Mouse (Mus musculus) lung, postnatal 0 days (tissue): Measurements from ENCODE around the gene Khk.
A peak's percentile ranks its signal among the peaks of the same experiment; 100 is the strongest.

Source experiments
- CTCF ChIP-seq: IDR thresholded peaks from 2 replicates; pipeline ENCODE4 v1.5.1; 2016; ENCODE audit warnings: antibody characterized with exemption, mild to moderate bottlenecking
- EP300 ChIP-seq: IDR thresholded peaks from 2 replicates; pipeline ENCODE4 v1.6.1; 2016; ENCODE audit warnings: antibody characterized with exemption, mild to moderate bottlenecking, control low read depth

DNA sequence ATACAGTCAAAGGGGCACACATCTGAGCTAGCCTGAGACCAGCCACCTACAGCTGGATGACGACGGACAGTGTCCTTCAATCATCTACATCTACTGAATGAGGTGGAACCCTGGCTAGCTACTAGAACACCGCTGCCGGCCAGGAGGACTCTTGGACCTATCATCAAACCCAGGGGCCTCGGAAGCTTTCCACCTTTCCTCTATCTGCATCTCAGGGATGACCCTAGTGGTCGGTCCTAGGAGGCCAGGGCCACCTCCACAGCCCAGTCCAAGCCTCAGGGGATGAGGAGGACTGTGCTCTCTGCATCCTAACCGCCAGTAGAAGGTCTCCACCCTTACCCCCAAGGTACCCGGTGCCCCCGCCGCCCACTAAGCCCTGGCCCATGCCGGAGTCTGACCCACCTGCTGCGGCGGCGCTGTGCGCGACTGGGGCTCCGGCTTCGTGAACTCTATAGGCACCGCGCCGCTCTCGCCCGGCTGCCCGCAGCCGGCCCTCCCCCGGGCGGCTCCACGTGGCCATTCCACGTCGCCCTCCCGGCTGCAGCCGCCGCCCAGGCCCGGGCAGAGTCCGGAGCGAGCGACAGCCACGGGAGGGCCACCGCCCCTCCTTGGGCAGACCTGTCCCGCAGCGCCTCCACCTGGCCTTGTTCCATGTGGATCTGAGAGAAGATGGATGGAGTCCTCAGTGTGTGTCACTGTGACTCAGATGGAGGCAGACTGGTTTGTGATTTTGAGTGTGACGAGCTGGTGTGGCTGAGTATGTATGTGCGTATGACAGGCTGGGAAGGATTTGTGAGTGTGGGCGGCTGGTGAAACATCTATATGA, 23.9 kb downstream of the Khk start, which contains the start of gene Cgref1:
- TF ChIP-seq CTCF (peak; percentile 67), EP300 (no peak)
